Mouse (Mus musculus): ENCODE data around the gene Odf3l2. TPM values are rescaled to one million over a fixed set of nuclear protein-coding genes. Genes with fewer than 3 reads are reported as not detected.

Gene Odf3l2
- total RNA-seq (2023), result not detected in 2 replicates

DNA sequence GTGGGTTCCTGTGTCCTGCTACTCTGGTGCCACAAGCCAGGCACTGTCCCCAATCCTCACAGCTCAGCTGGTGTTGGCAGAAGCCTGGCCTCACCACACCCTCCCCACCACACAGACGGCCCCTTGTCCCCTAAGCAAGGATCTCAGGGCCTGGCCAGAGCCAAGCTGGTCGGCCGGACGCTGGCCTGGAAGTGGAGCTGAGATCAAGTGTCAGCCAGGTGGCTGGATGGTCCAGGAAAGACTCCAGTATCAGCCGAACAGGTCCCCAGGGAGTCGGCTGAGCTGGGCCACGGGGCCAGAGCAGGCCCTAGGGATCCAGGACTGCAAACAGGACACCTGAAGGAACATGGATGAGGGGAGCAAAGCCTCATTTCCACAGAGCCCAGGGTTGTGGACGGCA, at the start of gene Odf3l2:
Odf3l2 (minus strand) TSS at position 28 of the 400 bp plus-strand sequence.

DNA sequence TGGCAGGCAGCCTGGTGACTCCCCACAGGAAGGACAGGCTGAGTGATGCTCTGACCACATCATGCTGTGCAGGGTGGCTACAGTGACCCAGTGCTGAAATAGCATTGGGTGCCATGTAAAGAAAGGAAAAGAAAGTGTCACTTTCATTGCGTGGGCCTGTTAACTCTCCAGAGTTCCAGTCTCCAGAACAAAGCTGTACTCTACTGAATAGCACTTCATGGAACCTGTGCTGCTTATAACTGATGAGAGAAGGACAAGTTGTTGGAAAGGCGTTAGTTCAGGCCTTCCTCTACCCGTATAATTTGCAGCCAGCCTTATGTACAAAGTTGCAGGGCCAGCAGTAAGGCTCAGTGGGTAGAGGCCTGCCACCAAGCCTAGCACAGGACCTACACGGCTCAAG, 43.2 kb upstream of the Odf3l2 start, which contains the start of gene Gzmm:
Gzmm (plus strand) TSS at position 301 of the 400 bp plus-strand sequence.

GRCm38 (mm10) chr10:79681591-79682245, 36.2 kb upstream of the Odf3l2 start, which contains the start of gene Cdc34:
Gene Cdc34 (plus strand): TSS chr10:79682195.

GRCm38 (mm10) chr10:79668771-79669575, 23.4 kb upstream of the Odf3l2 start, which contains the start of gene Tpgs1:
Gene Tpgs1 (plus strand): TSS chr10:79669369.

GRCm38 (mm10) chr10:79664131-79664665, 18.7 kb upstream of the Odf3l2 start, which contains the start of gene Madcam1:
Gene Madcam1 (plus strand): TSS chr10:79664559.

GRCm38 (mm10) chr10:79637128-79638110, 8.1 kb downstream of the Odf3l2 start, which contains the start of gene Shc2:
Gene Shc2 (minus strand): TSS chr10:79637918.

GRCm38 (mm10) chr10:79613578-79614304, 31.8 kb downstream of the Odf3l2 start, which contains the start of gene C2cd4c:
Gene C2cd4c (minus strand): TSS chr10:79614025.

Other genes starting within 250 kb of the Odf3l2 start
- not detected in 2 replicates for gene Vmn2r83, start 177.0 kb downstream of the Odf3l2 start, total RNA-seq (2023)
- 3.0 and 4.0 TPM in 2 replicates for gene Plpp2, start 111.9 kb downstream of the Odf3l2 start, total RNA-seq (2023)
- 7.8 and 8.8 TPM in 2 replicates for gene Mier2, start 90.5 kb downstream of the Odf3l2 start, total RNA-seq (2023)
- gene Theg, start 58.4 kb downstream of the Odf3l2 start, total RNA-seq (2023), result not detected in 2 replicates
- not detected in 2 replicates for gene C2cd4c, start 31.7 kb downstream of the Odf3l2 start, total RNA-seq (2023)
- gene Shc2, start 7.8 kb downstream of the Odf3l2 start, total RNA-seq (2023), result not detected in 2 replicates
- gene Madcam1, start 18.8 kb upstream of the Odf3l2 start, total RNA-seq (2023), result not detected in 2 replicates
- 16.1 and 19.4 TPM in 2 replicates for gene Tpgs1, start 23.6 kb upstream of the Odf3l2 start, total RNA-seq (2023)
- gene Cdc34, start 36.5 kb upstream of the Odf3l2 start, total RNA-seq (2023), result 62.7 and 69.8 TPM in 2 replicates
- 1.6 and 2.3 TPM in 2 replicates for gene Gzmm, start 43.3 kb upstream of the Odf3l2 start, total RNA-seq (2023)
- gene Bsg, start 58.8 kb upstream of the Odf3l2 start, total RNA-seq (2023), result 78.7 and 95.6 TPM in 2 replicates
- not detected in 2 replicates for gene Hcn2, start 70.9 kb upstream of the Odf3l2 start, total RNA-seq (2023)
- gene Polrmt, start 100.8 kb upstream of the Odf3l2 start, total RNA-seq (2023), result 10.1 and 11.3 TPM in 2 replicates
- not detected in 2 replicates for gene Fgf22, start 109.3 kb upstream of the Odf3l2 start, total RNA-seq (2023)
- 18.7 and 24.0 TPM in 2 replicates for gene Rnf126, start 121.2 kb upstream of the Odf3l2 start, total RNA-seq (2023)
- 3.4 and 5.5 TPM in 2 replicates for gene Fstl3, start 131.5 kb upstream of the Odf3l2 start, total RNA-seq (2023)
- 15.8 and 16.6 TPM in 2 replicates for gene Prss57, start 145.2 kb upstream of the Odf3l2 start, total RNA-seq (2023)
- gene Palm, start 147.8 kb upstream of the Odf3l2 start, total RNA-seq (2023), result 104 and 146 TPM in 2 replicates
- 0.60 and 1.1 TPM in 2 replicates for gene Misp, start 175.3 kb upstream of the Odf3l2 start, total RNA-seq (2023)
- 224 and 230 TPM in 2 replicates for gene Ptbp1, start 208.7 kb upstream of the Odf3l2 start, total RNA-seq (2023)
- 374 and 461 TPM in 2 replicates for gene Prtn3, start 228.7 kb upstream of the Odf3l2 start, total RNA-seq (2023)
- gene Plppr3, start 228.9 kb upstream of the Odf3l2 start, total RNA-seq (2023), result 21.5 and 22.3 TPM in 2 replicates
- gene Elane, start 240.5 kb upstream of the Odf3l2 start, total RNA-seq (2023), result 409 and 433 TPM in 2 replicates
- not detected in 2 replicates for gene Cfd, start 245.1 kb upstream of the Odf3l2 start, total RNA-seq (2023)